Mouse (Mus musculus) myocyte (in vitro differentiated cells): ENCODE measurements around the gene Hsdl1. TPM values are rescaled to one million over a fixed set of nuclear protein-coding genes. Genes with fewer than 3 reads are reported as not detected.

Experiments used
- H3K27me3 ChIP-seq: one replicate; pipeline ENCODE4 v1.6.1; 2011; ENCODE audit not compliant: control insufficient read depth, insufficient read depth, insufficient read length
- H3K36me3 ChIP-seq: one replicate; pipeline ENCODE4 v1.6.1; 2011; ENCODE audit not compliant: control insufficient read depth, insufficient read depth
- H3K4me2 ChIP-seq: one replicate; pipeline ENCODE4 v1.6.1; 2011; ENCODE audit warnings: low read depth, control low read depth
- H3K4me3 ChIP-seq: one replicate; pipeline ENCODE4 v1.5.1; 2011; ENCODE audit warnings: mild to moderate bottlenecking, control low read depth, moderate library complexity
- H3K79me2 ChIP-seq: one replicate; pipeline ENCODE4 v1.6.1; 2011; ENCODE audit not compliant: control insufficient read depth, insufficient read depth
- H3ac ChIP-seq: one replicate; pipeline ENCODE4 v1.6.1; 2011; ENCODE audit not compliant: control insufficient read depth, insufficient read length
- CEBPB ChIP-seq: IDR thresholded peaks from 2 replicates; pipeline ENCODE4 v1.6.1; 2011; ENCODE audit warnings: mild to moderate bottlenecking, moderate library complexity; ENCODE audit not compliant: poor library complexity, insufficient read depth, severe bottlenecking
- E2F4 ChIP-seq: IDR thresholded peaks from one replicate; pipeline ENCODE4 v1.6.1; 2011; ENCODE audit warnings: mild to moderate bottlenecking, control low read depth, moderate library complexity; ENCODE audit not compliant: insufficient read depth
- MAX ChIP-seq: IDR thresholded peaks from one replicate; pipeline ENCODE4 v1.6.1; 2011; ENCODE audit warnings: low read depth, mild to moderate bottlenecking, control low read depth
- MYOD1 ChIP-seq, 3 experiments: IDR thresholded peaks; one replicate each; pipeline ENCODE4 v1.6.1; 2011; ENCODE audit warnings: control low read depth in 2 of 3, low read depth in 2 of 3, mild to moderate bottlenecking in 2 of 3, moderate library complexity in 1 of 3; ENCODE audit not compliant: insufficient read length in 2 of 3, control insufficient read depth in 1 of 3
- MYOG ChIP-seq, 3 experiments: IDR thresholded peaks; one replicate each; pipeline ENCODE4 v1.6.1; 2011; ENCODE audit warnings: control low read depth in 2 of 3, low read depth in 2 of 3, mild to moderate bottlenecking in 2 of 3; ENCODE audit not compliant: insufficient read length in 2 of 3, control insufficient read depth in 1 of 3, insufficient read depth in 1 of 3
- POLR2A ChIP-seq: IDR thresholded peaks from one replicate; pipeline ENCODE4 v1.6.1; 2011; ENCODE audit warnings: low read depth, mild to moderate bottlenecking, control low read depth, moderate library complexity; ENCODE audit not compliant: insufficient read length
- POLR2AphosphoS2 ChIP-seq: IDR thresholded peaks from one replicate; pipeline ENCODE4 v1.6.1; 2011; ENCODE audit warnings: low read depth, control low read depth; ENCODE audit not compliant: insufficient read length
- REST ChIP-seq: IDR thresholded peaks from one replicate; pipeline ENCODE4 v1.6.1; 2011; ENCODE audit warnings: mild to moderate bottlenecking, control low read depth, moderate library complexity; ENCODE audit not compliant: insufficient read depth, insufficient read length
- SRF ChIP-seq: IDR thresholded peaks from one replicate; pipeline ENCODE4 v1.6.1; 2011; ENCODE audit warnings: low read depth; ENCODE audit not compliant: control insufficient read depth, insufficient read length
- TCF12 ChIP-seq: IDR thresholded peaks from one replicate; pipeline ENCODE4 v1.6.1; 2011; ENCODE audit warnings: mild to moderate bottlenecking, control low read depth; ENCODE audit not compliant: poor library complexity, insufficient read depth, severe bottlenecking
- TCF3 ChIP-seq: IDR thresholded peaks from one replicate; pipeline ENCODE4 v1.6.1; 2011; ENCODE audit warnings: low read depth, control low read depth; ENCODE audit not compliant: insufficient read length
- USF1 ChIP-seq: IDR thresholded peaks from one replicate; pipeline ENCODE4 v1.6.1; 2011; ENCODE audit warnings: low read depth, mild to moderate bottlenecking, control low read depth, moderate library complexity
- polyA plus RNA-seq: library from polyadenylated mRNA; unstranded; fragments of >200 nt; fragmentation: generic; extraction: Trizol; gene quantifications from one replicate; pipeline ENCODE4 v1.2.1, GENCODE M21; 2012; ENCODE audit warnings: missing spikeins

The Hsdl1 gene
- polyA plus RNA-seq, 1 experiment: 9.5 TPM

DNA sequence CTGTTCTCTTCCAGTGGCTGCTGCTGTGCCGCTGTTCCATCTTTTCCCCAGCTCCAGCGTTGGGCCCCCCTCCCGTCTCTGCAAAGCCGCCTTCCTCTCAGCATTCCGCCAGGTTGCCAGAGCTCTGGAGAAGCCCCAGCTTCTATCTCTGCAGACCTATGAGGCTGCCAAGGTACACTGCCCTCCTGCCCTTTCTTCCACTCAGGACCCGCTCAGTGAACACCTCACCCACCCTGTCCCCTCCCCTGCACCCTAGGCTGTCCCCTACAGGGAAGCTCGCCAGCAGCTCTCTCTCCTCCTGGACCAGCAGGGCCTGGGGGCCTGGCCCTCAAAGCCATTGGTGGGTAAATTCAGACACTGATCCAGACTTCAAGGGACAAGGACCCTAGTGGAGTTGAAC, 41.4 kb upstream of the Hsdl1 start:
- H3K4me2 ChIP-seq: no peak overlapping the region
- no peaks in the 10 kb centered on the region for H3K36me3 ChIP-seq
- no peaks in the 10 kb centered on the region for H3K79me2 ChIP-seq
- TF ChIP-seq MYOD1 (IDR thresholded peaks at IDR 0.05; ENCODE audit: control insufficient read depth in 1 of 3, insufficient read length in 2 of 3, low read depth in 2 of 3) (no peak), CEBPB (no peak), REST (no peak), TCF3 (no peak), POLR2A (no peak)
- no peak overlapping the region for H3ac ChIP-seq
- peaks cover 74% of the 10 kb centered on the region for H3K27me3 ChIP-seq
- no peak overlapping the region for H3K4me3 ChIP-seq

DNA sequence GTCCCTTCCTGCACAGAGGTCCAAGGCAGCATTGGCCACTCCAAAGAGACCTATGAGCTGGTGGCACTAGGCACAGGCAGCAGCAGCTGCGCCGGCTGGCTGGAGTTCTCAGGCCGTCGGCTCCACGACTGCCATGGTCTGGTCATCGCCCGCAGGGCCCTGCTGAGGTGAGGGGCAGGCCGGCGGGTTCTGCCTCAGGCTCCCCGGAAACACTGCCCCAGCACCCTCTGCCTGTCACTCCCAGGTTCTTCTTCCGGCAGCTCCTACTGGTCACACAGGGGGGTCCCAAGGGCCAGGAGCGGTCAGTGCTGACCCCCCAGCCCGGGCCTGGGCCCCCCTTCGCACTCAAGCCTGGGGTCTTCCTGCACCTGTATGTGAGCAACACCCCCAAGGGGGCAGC, 40.1 kb upstream of the Hsdl1 start:
- TF ChIP-seq USF1: no peak
- TF ChIP-seq TCF3: no peak
- TF ChIP-seq MYOD1 (IDR thresholded peaks at IDR 0.05; ENCODE audit: control insufficient read depth in 1 of 3, insufficient read length in 2 of 3, low read depth in 2 of 3): no peak
- no peak for TF ChIP-seq MAX
- Histone ChIP-seq H3K79me2 (no peaks in the 10 kb centered on the region), H3K36me3 (no peaks in the 10 kb centered on the region), H3K4me3 (no peak overlapping the region), H3ac (no peak overlapping the region), H3K27me3 (peaks cover 65% of the 10 kb centered on the region), H3K4me2 (no peak overlapping the region)

DNA sequence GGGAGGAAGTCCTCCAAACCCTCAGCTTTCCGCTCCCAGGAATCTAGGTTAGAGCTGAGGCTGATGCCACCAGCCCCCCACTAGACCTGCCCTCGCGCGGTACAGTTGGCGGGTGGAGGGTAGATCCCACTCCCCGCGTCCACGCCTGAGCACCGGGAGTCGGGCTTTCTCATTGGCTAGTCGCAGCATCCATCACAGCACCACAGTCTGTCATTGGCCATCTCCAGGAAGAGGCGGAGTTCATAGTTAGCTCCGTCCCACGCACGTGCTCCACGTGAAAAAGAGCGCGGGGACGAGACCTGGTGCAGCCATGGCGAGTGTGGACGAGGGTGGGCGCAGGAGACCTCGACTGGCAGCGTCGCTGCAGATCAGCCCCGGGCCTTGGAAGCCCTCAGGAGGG, 37.5 kb upstream of the Hsdl1 start, which contains the start of gene Adad2:
TSS of gene Adad2 (plus strand) at position 277 of the 400 bp plus-strand sequence.
- Histone ChIP-seq H3K79me2 (no peaks in the 10 kb centered on the region), H3K36me3 (no peaks in the 10 kb centered on the region), H3K4me3 (no peak within 1 kb of the TSS), H3K4me2 (no peak within 1 kb of the TSS), H3ac (no peak within 1 kb of the TSS), H3K27me3 (peaks cover 50% of the 10 kb centered on the region)
- TF ChIP-seq E2F4 (no peak), POLR2AphosphoS2 (no peak)

DNA sequence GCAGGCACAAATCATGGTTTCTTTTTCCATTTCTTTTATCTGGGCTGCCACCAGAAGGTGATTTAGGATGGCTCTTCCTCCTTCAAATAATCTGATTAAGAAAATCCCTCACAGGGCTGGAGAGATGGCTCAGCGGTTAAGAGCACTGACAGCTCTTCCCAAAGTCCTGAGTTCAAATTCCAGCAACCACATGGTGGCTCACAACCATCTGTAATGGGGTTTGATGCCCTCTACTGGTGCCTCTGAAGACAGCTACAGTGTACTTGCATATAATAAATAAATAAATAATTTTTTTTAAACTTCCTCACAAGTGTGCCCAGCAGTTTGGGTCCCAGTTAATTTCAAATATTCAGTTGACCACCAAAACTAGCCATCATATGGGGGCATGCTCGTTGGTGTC, 31.2 kb upstream of the Hsdl1 start:
- H3K79me2 ChIP-seq: peaks cover 10% of the 10 kb centered on the region
- no peaks in the 10 kb centered on the region for H3K27me3 ChIP-seq
- no peak overlapping the region for H3K4me2 ChIP-seq
- H3ac ChIP-seq: no peak overlapping the region
- H3K36me3 ChIP-seq: no peaks in the 10 kb centered on the region
- TF ChIP-seq POLR2A: no peak
- TF ChIP-seq MAX: no peak
- no peak for TF ChIP-seq REST
- no peak for TF ChIP-seq MYOG (IDR thresholded peaks at IDR 0.05; ENCODE audit: control insufficient read depth in 1 of 3, insufficient read depth in 1 of 3, insufficient read length in 2 of 3, low read depth in 2 of 3)
- TF ChIP-seq POLR2AphosphoS2: no peak
- TF ChIP-seq E2F4: no peak
- TF ChIP-seq SRF: no peak
- no peak for TF ChIP-seq MYOD1 (IDR thresholded peaks at IDR 0.05; ENCODE audit: control insufficient read depth in 1 of 3, insufficient read length in 2 of 3, low read depth in 2 of 3)
- TF ChIP-seq CEBPB: no peak
- no peak for TF ChIP-seq TCF3
- TF ChIP-seq TCF12: no peak
- TF ChIP-seq USF1: no peak
- no peak overlapping the region for H3K4me3 ChIP-seq

DNA sequence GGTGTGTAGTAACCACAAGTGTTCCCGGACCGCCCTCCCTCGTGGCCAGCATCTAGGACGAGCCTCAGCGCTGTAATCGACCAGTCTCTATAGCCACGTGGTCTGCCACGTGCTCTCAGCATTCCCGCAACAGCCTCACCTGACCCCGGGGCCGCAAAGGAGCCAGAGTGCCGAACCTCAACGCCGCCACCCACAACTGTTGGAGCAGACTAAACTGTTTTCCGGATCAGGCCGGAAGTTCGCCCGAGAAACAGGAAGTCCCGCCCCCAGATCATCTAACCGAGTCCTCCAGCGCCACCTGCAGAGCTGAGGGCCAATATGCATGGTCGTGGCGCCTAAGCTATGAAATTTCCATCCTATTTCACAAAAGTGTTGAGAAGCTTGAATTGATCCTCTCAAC, 30.0 kb upstream of the Hsdl1 start, which contains the start of gene Taf1c:
TSS of gene Taf1c (minus strand) at position 227 of the 400 bp plus-strand sequence.
- Histone ChIP-seq H3K27me3 (no peaks in the 10 kb centered on the region), H3ac (peak within 1 kb of the TSS; percentile 40), H3K4me2 (peak within 1 kb of the TSS; percentile 95), H3K4me3 (peak within 1 kb of the TSS; percentile 69), H3K79me2 (peaks cover 10% of the 10 kb centered on the region), H3K36me3 (no peaks in the 10 kb centered on the region)
- TF ChIP-seq CEBPB (no peak), POLR2AphosphoS2 (peak; percentile 89), POLR2A (peak; percentile 91), USF1 (peak; percentile 10)

DNA sequence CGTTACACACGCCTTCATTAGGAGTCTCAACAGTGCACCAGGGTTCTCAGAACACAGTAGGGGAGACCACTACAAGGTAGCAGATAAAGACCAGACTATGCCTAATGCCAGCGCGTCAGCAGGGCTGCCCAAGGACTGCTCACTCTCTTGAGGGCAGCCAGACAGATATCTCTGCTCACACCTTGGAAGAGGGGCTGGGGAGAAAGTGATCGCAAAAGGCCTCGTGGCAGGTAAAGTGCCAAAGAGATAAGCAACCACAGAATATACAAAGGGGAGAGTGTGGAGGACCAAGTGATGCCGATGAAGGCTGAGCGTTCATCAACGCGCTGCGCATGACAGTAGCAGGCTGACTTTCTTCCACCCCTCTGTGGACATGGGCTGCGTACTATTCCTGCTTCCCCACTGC, 29.4 kb upstream of the Hsdl1 start:
- H3K27me3 ChIP-seq: no peaks in the 10 kb centered on the region
- H3K36me3 ChIP-seq: no peaks in the 10 kb centered on the region
- no peak for TF ChIP-seq REST
- no peak for TF ChIP-seq MYOG (IDR thresholded peaks at IDR 0.05; ENCODE audit: control insufficient read depth in 1 of 3, insufficient read depth in 1 of 3, insufficient read length in 2 of 3, low read depth in 2 of 3)
- no peak for TF ChIP-seq E2F4
- H3K4me2 ChIP-seq: peak overlapping the region; percentile 95
- peak overlapping the region; percentile 40 for H3ac ChIP-seq
- H3K4me3 ChIP-seq: peak overlapping the region; percentile 69
- peaks cover 10% of the 10 kb centered on the region for H3K79me2 ChIP-seq
